Mouse (Mus musculus): Measurements from ENCODE around the gene Defa21. TPM values are rescaled to one million over a fixed set of nuclear protein-coding genes. Genes with fewer than 3 reads are reported as not detected.
"Not testable (repeated sequence)": the region's sequence is repeated elsewhere in the genome, so short reads cannot be mapped to it uniquely, and the experiment has no call there.

Defa21 gene
- total RNA-seq (2021), result not detected
- long read RNA-seq, experiment 1, result 0 reads
- long read RNA-seq, experiment 2, result 0 reads

DNA sequence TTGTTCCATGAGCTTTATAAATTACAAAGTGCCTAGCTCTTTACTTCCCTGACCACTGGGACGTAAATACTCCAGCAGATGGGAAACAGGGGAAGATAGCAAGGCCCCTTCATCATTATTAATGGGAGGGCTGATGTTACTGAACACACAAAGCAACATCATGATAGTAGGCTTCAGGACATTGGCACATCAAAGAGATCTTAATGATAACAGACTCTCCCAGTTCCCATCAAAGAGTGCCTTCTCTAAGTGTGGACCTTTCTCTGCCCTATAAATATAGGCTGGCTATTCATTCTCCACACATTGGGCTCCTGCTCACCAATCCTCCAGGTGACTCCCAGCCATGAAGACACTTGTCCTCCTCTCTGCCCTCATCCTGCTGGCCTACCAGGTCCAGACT is at the start of gene Defa21:
Defa21 (plus strand) TSS at position 301 of the 400 bp plus-strand sequence.
- not testable (repeated sequence) for DNase-seq (ENCODE audit: low spot score in 2 of 2)

DNA sequence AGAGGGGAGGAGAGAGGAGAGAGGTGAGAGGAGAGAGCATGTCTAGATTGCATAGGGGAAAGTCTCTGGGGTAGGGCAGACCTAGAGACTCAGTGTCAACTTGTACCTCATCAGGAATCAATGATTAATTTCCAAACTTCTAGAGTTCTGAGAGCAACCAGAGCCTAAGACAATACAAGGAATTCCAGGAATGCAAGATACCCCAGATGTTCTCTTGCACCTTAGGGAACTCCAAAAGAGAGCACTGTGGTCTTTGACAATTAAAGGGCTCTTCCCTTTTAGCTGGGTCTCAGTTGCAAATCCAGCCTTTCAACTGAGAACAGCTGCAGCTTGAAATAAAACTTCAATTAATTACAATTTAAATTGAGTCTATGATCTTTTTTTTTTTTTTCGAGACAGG is 45.5 kb upstream of the Defa21 start:
- DNase-seq (ENCODE audit: low spot score in 2 of 2), result no peak

DNA sequence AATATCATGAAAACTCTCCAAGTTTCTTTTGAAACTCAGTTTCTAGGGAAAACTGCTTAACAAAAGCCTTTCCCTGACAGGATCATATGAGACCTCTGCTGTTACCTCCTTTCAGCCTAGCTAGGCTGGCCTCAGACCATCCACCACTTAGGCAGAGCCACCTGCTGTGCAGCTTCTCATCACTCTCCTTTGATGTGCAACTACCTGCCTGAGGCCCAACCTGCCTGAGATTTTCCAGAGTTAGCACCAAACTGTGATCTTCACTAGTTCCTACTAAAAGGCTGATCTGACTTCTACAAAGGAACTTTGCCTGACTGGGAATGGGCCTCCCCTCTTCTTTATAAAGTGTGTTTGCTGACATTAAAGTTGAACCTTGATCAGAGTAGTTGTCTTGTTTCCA is 31.3 kb upstream of the Defa21 start:
- not testable (repeated sequence) for DNase-seq (ENCODE audit: low spot score in 2 of 2)

DNA sequence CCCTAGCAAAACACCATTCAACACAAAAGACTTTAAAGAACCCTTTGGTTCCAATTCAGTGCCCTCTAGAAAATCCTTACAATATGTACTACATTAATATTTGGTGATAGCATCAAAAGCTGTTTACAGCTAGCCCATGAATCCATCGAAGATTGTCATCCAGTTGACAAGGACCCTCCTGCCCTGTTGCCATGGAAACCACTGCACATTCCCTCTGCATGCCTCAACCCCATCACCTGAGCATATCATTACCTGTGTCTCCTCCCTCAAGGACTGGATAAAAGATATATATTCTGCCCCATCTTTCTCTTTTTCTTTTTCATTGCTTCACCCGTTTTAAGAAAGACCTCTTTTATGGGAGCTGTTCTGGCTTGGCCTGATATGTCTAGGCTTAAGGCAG is 28.6 kb upstream of the Defa21 start:
- DNase-seq (ENCODE audit: low spot score in 2 of 2), result no peak

DNA sequence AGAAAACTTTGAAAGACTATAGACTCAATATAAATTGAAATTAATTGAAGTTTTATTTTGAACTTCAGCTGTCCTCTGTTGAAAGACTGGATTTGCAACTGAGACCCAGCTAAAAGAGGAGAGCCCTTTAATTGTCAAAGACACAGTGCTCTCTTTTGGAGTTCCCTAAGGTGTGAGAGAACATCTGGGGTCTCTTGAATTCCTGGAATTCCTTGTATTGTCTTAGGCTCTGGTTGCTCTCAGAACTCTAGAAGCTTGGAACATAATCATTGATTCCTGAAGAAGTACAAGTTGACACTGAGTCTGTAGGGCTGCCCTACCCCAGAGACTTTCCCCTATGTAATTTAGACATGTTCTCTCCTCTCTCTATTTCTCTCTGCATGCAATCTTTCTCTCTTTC is 28.1 kb upstream of the Defa21 start:
- DNase-seq (ENCODE audit: low spot score in 2 of 2), result no peak

GRCm38 (mm10) chr8:21001171-21001570 is 24.2 kb upstream of the Defa21 start:
- peak in 1 of 2 experiments; percentile 4 for DNase-seq (ENCODE audit: low spot score in 2 of 2)

DNA sequence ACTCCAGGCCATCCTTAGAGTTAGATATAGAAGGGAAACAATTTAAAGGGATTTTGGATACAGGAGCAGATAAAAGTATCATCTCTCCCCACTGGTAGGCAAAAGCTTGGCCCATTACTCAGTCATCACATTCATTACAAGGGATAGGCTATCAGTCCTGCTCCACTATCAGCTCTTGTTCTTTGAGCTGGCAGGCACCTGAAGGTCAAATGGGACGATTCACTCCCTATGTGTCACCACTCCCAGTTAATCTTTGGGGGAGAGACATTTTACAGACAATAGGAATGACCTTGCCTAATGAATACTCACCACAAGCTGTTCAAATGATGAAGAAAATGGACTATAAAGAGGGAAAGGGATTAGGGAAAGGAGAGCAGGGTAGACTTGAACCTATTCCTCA is 18.5 kb upstream of the Defa21 start:
- no peak for DNase-seq (ENCODE audit: low spot score in 2 of 2)

- peak in 1 of 2 experiments; percentile 5 for DNase-seq (ENCODE audit: low spot score in 2 of 2)
These were observed 16.8 kb upstream of the Defa21 start for GRCm38 (mm10) chr8:21008578-21008977.

DNA sequence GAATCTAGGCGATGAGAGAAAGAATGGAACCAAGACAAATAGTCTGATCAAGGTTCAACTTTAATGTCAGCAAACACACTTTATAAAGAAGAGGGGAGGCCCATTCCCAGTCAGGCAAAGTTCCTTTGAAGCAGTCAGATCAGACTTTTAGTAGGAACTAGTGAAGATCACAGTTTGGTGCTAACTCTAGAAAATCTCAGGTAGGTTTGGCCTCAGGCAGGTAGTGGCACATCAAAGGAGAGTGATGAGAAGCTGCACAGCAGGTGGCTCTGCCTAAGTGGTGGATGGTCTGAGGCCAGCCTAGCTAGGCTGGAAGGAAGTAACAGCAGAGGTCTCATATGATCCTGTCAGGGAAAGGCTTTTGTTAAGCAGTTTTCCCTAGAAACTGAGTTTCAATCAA is 14.8 kb upstream of the Defa21 start:
- DNase-seq (ENCODE audit: low spot score in 2 of 2), result not testable (repeated sequence)

DNA sequence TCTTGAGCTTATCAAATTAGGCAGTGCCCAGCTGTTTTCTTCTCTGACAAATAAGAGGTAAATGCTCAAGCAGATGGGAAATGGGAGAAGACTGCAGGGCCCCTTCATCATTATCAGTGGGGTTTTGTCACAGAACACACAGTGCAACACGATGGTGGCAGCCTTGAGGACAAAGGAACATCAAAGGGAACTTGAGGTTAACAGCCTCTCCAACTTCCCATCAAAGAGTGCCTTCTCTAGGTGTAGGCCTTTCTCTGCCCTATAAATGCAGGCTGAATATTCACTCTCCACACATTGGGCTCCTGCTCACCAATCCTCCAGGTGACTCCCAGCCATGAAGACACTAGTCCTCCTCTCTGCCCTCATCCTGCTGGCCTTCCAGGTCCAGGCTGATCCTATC is 29.4 kb downstream of the Defa21 start, which contains the start of gene Defa23:
Defa23 (plus strand) TSS at position 301 of the 400 bp plus-strand sequence.
- not testable (repeated sequence) for DNase-seq (ENCODE audit: low spot score in 2 of 2)

DNA sequence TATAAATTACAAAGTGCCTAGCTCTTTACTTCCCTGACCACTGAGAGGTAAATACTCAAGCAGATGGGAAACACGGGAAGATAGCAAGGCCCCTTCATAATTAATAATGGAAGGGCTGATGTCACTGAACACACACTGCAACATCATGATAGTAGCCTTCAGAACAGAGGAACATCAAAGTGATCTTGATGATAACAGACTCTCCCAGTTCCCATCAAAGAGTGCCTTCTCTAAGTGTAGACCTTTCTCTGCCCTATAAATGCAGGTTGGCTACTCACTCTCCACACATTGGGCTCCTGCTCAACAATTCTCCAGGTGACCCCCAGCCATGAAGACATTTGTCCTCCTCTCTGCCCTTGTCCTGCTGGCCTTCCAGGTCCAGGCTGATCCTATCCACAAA is 39.4 kb downstream of the Defa21 start, which contains the start of gene Defa35:
Defa35 (plus strand) TSS at position 301 of the 400 bp plus-strand sequence.
- not testable (repeated sequence) for DNase-seq (ENCODE audit: low spot score in 2 of 2)

Other genes starting within 250 kb of the Defa21 start
- not detected for gene Defb33, start 132.9 kb upstream of the Defa21 start, total RNA-seq (2021)
- gene Gm15056, start 122.9 kb upstream of the Defa21 start, total RNA-seq (2021), result not detected
- not detected for gene Gm6040, start 103.5 kb upstream of the Defa21 start, total RNA-seq (2021)
- not detected for gene AY761185, start 80.8 kb upstream of the Defa21 start, total RNA-seq (2021)
- gene Defa23, start 29.5 kb downstream of the Defa21 start, total RNA-seq (2021), result not detected
- gene Defa35, start 39.5 kb downstream of the Defa21 start, total RNA-seq (2021), result not detected
- not detected for gene Defa25, start 58.9 kb downstream of the Defa21 start, total RNA-seq (2021)
- gene Gm14851, start 70.5 kb downstream of the Defa21 start, total RNA-seq (2021), result not detected
- not detected for gene Defa30, start 109.1 kb downstream of the Defa21 start, total RNA-seq (2021)
- not detected for gene Defa22, start 136.7 kb downstream of the Defa21 start, total RNA-seq (2021)
- gene Defa31, start 166.1 kb downstream of the Defa21 start, total RNA-seq (2021), result not detected
- gene Gm15293, start 176.0 kb downstream of the Defa21 start, total RNA-seq (2021), result not detected
- not detected for gene Gm15292, start 224.2 kb downstream of the Defa21 start, total RNA-seq (2021)